Mouse (Mus musculus): ENCODE data around the gene Adipoq. TPM values are rescaled to one million over a fixed set of nuclear protein-coding genes. Genes with fewer than 3 reads are reported as not detected.

Gene Adipoq
- total and polyA plus RNA-seq, 3 experiments = 0.16 TPM; not detected in 2

GRCm38 (mm10) chr16:23185824-23186223 is 39.5 kb downstream of the Adipoq start:
- H3K4me3 ChIP-seq (ENCODE audit: low read depth, low read length) = no peak overlapping the region
- no peaks in the 10 kb centered on the region for H3K36me3 ChIP-seq (replicated peaks)
- ATAC-seq (ENCODE audit: extremely low read depth, insufficient number of reproducible peaks, low FRiP score, poor library complexity, severe bottlenecking) (no peak), DNase-seq (ENCODE audit: low spot score) (no peak)
- TF ChIP-seq GATA2 (IDR thresholded peaks at IDR 0.05; ENCODE audit: borderline replicate concordance, low read depth, low read length) (no peak), POLR2AphosphoS5 (IDR thresholded peaks at IDR 0.05; ENCODE audit: insufficient replicate concordance, low read depth, low read length) (no peak), CTCF (IDR thresholded peaks at IDR 0.05; ENCODE audit: low read depth, low read length) (no peak), TAL1 (conservative IDR thresholded peaks at IDR 0.05; ENCODE audit: low read depth, low read length) (no peak), GATA1 (IDR thresholded peaks at IDR 0.05; ENCODE audit: borderline replicate concordance, low read length) (no peak)
- H3K27me3 ChIP-seq (ENCODE audit: insufficient read depth, low read length) = no peaks in the 10 kb centered on the region
- peaks cover 2% of the 10 kb centered on the region; the same call in 1 of the 2 replicates for H3K4me1 ChIP-seq (ENCODE audit: insufficient read depth, low read depth, low read length)
- H3K9me3 ChIP-seq (replicated peaks) = no peaks in the 10 kb centered on the region

DNA sequence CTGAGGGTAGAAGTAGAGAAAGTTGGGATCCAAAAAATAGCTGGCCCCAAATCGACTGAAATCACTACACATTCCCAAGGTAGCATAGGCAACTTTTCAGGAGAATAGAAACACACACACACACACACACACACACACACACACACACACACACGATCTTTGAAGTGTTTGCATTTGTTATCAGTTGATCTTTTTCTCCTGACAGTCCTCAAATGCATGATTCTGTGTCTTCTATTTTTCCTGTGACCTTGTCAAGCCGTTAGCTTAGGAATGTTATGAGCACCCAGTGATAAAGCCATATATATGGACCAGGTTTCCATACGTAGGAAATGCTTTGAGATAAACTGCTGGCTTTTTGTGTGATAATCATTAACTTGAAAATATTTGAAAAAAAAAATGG is 40.1 kb downstream of the Adipoq start:
- Histone ChIP-seq H3K4me1 (ENCODE audit: insufficient read depth, low read depth, low read length) (0 out of 2 replicates have a peak, but pooled peaks cover 2% of the 10 kb centered on the region), H3K36me3 (replicated peaks) (no peaks in the 10 kb centered on the region), H3K4me3 (ENCODE audit: low read depth, low read length) (no peak overlapping the region), H3K9me3 (replicated peaks) (no peaks in the 10 kb centered on the region), H3K27me3 (ENCODE audit: insufficient read depth, low read length) (no peaks in the 10 kb centered on the region)
- TF ChIP-seq TAL1 (conservative IDR thresholded peaks at IDR 0.05; ENCODE audit: low read depth, low read length) (no peak), POLR2AphosphoS5 (IDR thresholded peaks at IDR 0.05; ENCODE audit: insufficient replicate concordance, low read depth, low read length) (no peak), GATA2 (IDR thresholded peaks at IDR 0.05; ENCODE audit: borderline replicate concordance, low read depth, low read length) (no peak), CTCF (IDR thresholded peaks at IDR 0.05; ENCODE audit: low read depth, low read length) (no peak), GATA1 (IDR thresholded peaks at IDR 0.05; ENCODE audit: borderline replicate concordance, low read length) (no peak)
- ATAC-seq (ENCODE audit: extremely low read depth, insufficient number of reproducible peaks, low FRiP score, poor library complexity, severe bottlenecking) (no peak), DNase-seq (ENCODE audit: low spot score) (no peak)

GRCm38 (mm10) chr16:23187983-23188382 is 41.6 kb downstream of the Adipoq start:
- TF ChIP-seq POLR2AphosphoS5 (IDR thresholded peaks at IDR 0.05; ENCODE audit: insufficient replicate concordance, low read depth, low read length) (no peak), CTCF (IDR thresholded peaks at IDR 0.05; ENCODE audit: low read depth, low read length) (no peak), GATA2 (IDR thresholded peaks at IDR 0.05; ENCODE audit: borderline replicate concordance, low read depth, low read length) (no peak), GATA1 (IDR thresholded peaks at IDR 0.05; ENCODE audit: borderline replicate concordance, low read length) (no peak), TAL1 (conservative IDR thresholded peaks at IDR 0.05; ENCODE audit: low read depth, low read length) (no peak)
- H3K27me3 ChIP-seq (ENCODE audit: insufficient read depth, low read length) = peaks cover 4% of the 10 kb centered on the region; the same call in 1 of the 2 replicates
- no peak for DNase-seq (ENCODE audit: low spot score)
- H3K9me3 ChIP-seq (replicated peaks) = no peaks in the 10 kb centered on the region
- H3K4me1 ChIP-seq (ENCODE audit: insufficient read depth, low read depth, low read length) = 0 out of 2 replicates have a peak, but pooled peaks cover 2% of the 10 kb centered on the region
- no peak overlapping the region for H3K4me3 ChIP-seq (ENCODE audit: low read depth, low read length)
- no peaks in the 10 kb centered on the region for H3K36me3 ChIP-seq (replicated peaks)
- ATAC-seq (ENCODE audit: extremely low read depth, insufficient number of reproducible peaks, low FRiP score, poor library complexity, severe bottlenecking) = no peak

- no peak overlapping the region for H3K4me3 ChIP-seq (ENCODE audit: low read depth, low read length)
- peaks cover 4% of the 10 kb centered on the region; the same call in 1 of the 2 replicates for H3K27me3 ChIP-seq (ENCODE audit: insufficient read depth, low read length)
- H3K4me1 ChIP-seq (ENCODE audit: insufficient read depth, low read depth, low read length) = 0 out of 2 replicates have a peak, but pooled peaks cover 2% of the 10 kb centered on the region
- TF ChIP-seq POLR2AphosphoS5 (IDR thresholded peaks at IDR 0.05; ENCODE audit: insufficient replicate concordance, low read depth, low read length) = no peak
- TF ChIP-seq TAL1 (conservative IDR thresholded peaks at IDR 0.05; ENCODE audit: low read depth, low read length) = no peak
- no peak for TF ChIP-seq GATA2 (IDR thresholded peaks at IDR 0.05; ENCODE audit: borderline replicate concordance, low read depth, low read length)
- no peak for TF ChIP-seq CTCF (IDR thresholded peaks at IDR 0.05; ENCODE audit: low read depth, low read length)
- TF ChIP-seq GATA1 (IDR thresholded peaks at IDR 0.05; ENCODE audit: borderline replicate concordance, low read length) = no peak
- ATAC-seq (ENCODE audit: extremely low read depth, insufficient number of reproducible peaks, low FRiP score, poor library complexity, severe bottlenecking) = no peak
- no peak for DNase-seq (ENCODE audit: low spot score)
- H3K36me3 ChIP-seq (replicated peaks) = no peaks in the 10 kb centered on the region
- H3K9me3 ChIP-seq (replicated peaks) = no peaks in the 10 kb centered on the region
Observed at GRCm38 (mm10) chr16:23189612-23190011, 43.3 kb downstream of the Adipoq start.

- Histone ChIP-seq H3K36me3 (replicated peaks) (no peaks in the 10 kb centered on the region), H3K4me1 (ENCODE audit: insufficient read depth, low read depth, low read length) (0 out of 2 replicates have a peak, but pooled peaks cover 2% of the 10 kb centered on the region), H3K27me3 (ENCODE audit: insufficient read depth, low read length) (peaks cover 4% of the 10 kb centered on the region; the same call in 1 of the 2 replicates), H3K4me3 (ENCODE audit: low read depth, low read length) (no peak overlapping the region), H3K9me3 (replicated peaks) (no peaks in the 10 kb centered on the region)
- no peak for DNase-seq (ENCODE audit: low spot score)
- no peak for ATAC-seq (ENCODE audit: extremely low read depth, insufficient number of reproducible peaks, low FRiP score, poor library complexity, severe bottlenecking)
- TF ChIP-seq GATA2 (IDR thresholded peaks at IDR 0.05; ENCODE audit: borderline replicate concordance, low read depth, low read length) (no peak), GATA1 (IDR thresholded peaks at IDR 0.05; ENCODE audit: borderline replicate concordance, low read length) (no peak), POLR2AphosphoS5 (IDR thresholded peaks at IDR 0.05; ENCODE audit: insufficient replicate concordance, low read depth, low read length) (no peak), TAL1 (conservative IDR thresholded peaks at IDR 0.05; ENCODE audit: low read depth, low read length) (no peak), CTCF (IDR thresholded peaks at IDR 0.05; ENCODE audit: low read depth, low read length) (no peak)
Observed at GRCm38 (mm10) chr16:23191560-23192242, 45.4 kb downstream of the Adipoq start.

GRCm38 (mm10) chr16:23195618-23196017 is 49.3 kb downstream of the Adipoq start:
- Histone ChIP-seq H3K36me3 (replicated peaks) (no peaks in the 10 kb centered on the region), H3K27me3 (ENCODE audit: insufficient read depth, low read length) (peaks cover 4% of the 10 kb centered on the region; the same call in 1 of the 2 replicates), H3K4me3 (ENCODE audit: low read depth, low read length) (no peak overlapping the region), H3K4me1 (ENCODE audit: insufficient read depth, low read depth, low read length) (no peaks in the 10 kb centered on the region), H3K9me3 (replicated peaks) (no peaks in the 10 kb centered on the region)
- no peak for TF ChIP-seq GATA1 (IDR thresholded peaks at IDR 0.05; ENCODE audit: borderline replicate concordance, low read length)
- no peak for TF ChIP-seq GATA2 (IDR thresholded peaks at IDR 0.05; ENCODE audit: borderline replicate concordance, low read depth, low read length)
- no peak for TF ChIP-seq CTCF (IDR thresholded peaks at IDR 0.05; ENCODE audit: low read depth, low read length)
- TF ChIP-seq POLR2AphosphoS5 (IDR thresholded peaks at IDR 0.05; ENCODE audit: insufficient replicate concordance, low read depth, low read length) = no peak
- TF ChIP-seq TAL1 (conservative IDR thresholded peaks at IDR 0.05; ENCODE audit: low read depth, low read length) = no peak
- ATAC-seq (ENCODE audit: extremely low read depth, insufficient number of reproducible peaks, low FRiP score, poor library complexity, severe bottlenecking) = no peak
- no peak for DNase-seq (ENCODE audit: low spot score)
